Mouse (Mus musculus) kidney, adult 8-10 months (tissue): Measurements from ENCODE around the gene Actr1a.

ENCODE experiments used
- DNase-seq, 2 experiments: peaks; one replicate each; pipeline ENCODE4 v3.0.0; 2022

The Actr1a gene

GRCm38 (mm10) chr19:46395109-46396009 lies at the start of gene Actr1a:
Actr1a (minus strand) TSS chr19:46395748.
- peak; percentile 98 for DNase-seq

GRCm38 (mm10) chr19:46444209-46444608 lies 48.7 kb upstream of the Actr1a start:
- peak; percentile 83 to 89 for DNase-seq

GRCm38 (mm10) chr19:46443509-46443908 lies 48.0 kb upstream of the Actr1a start:
- no peak for DNase-seq

GRCm38 (mm10) chr19:46435492-46435891 lies 39.9 kb upstream of the Actr1a start:
- no peak for DNase-seq

GRCm38 (mm10) chr19:46434591-46434990 lies 39.0 kb upstream of the Actr1a start:
- no peak for DNase-seq

GRCm38 (mm10) chr19:46434148-46434547 lies 38.6 kb upstream of the Actr1a start:
- DNase-seq = no peak

- no peak for DNase-seq
These were observed 38.2 kb upstream of the Actr1a start for GRCm38 (mm10) chr19:46433712-46434111.

- DNase-seq = peak in 1 of 2 experiments; percentile 41
These were observed 33.7 kb upstream of the Actr1a start for GRCm38 (mm10) chr19:46429250-46429649.

- DNase-seq = no peak
These were observed 30.9 kb upstream of the Actr1a start for GRCm38 (mm10) chr19:46426488-46426887.

GRCm38 (mm10) chr19:46425266-46425665 lies 29.7 kb upstream of the Actr1a start:
- DNase-seq = peak; percentile 89 to 91

GRCm38 (mm10) chr19:46422384-46423338 lies 27.1 kb upstream of the Actr1a start:
- no peak for DNase-seq

GRCm38 (mm10) chr19:46420410-46420809 lies 24.9 kb upstream of the Actr1a start:
- DNase-seq = peak in 1 of 2 experiments; percentile 31

- no peak for DNase-seq
These were observed 22.5 kb upstream of the Actr1a start for GRCm38 (mm10) chr19:46418051-46418450.

- no peak for DNase-seq
These were observed 20.7 kb upstream of the Actr1a start for GRCm38 (mm10) chr19:46416276-46416675.

GRCm38 (mm10) chr19:46414486-46414885 lies 18.9 kb upstream of the Actr1a start:
- DNase-seq = no peak

GRCm38 (mm10) chr19:46413969-46414368 lies 18.4 kb upstream of the Actr1a start:
- no peak for DNase-seq

- no peak for DNase-seq
These were observed 16.7 kb upstream of the Actr1a start for GRCm38 (mm10) chr19:46412056-46412805.

GRCm38 (mm10) chr19:46409506-46409905 lies 14.0 kb upstream of the Actr1a start:
- DNase-seq = no peak

- DNase-seq = peak; percentile 87 to 93
These were observed 11.2 kb upstream of the Actr1a start for GRCm38 (mm10) chr19:46406592-46407386.

- DNase-seq = no peak
These were observed 8.5 kb upstream of the Actr1a start for GRCm38 (mm10) chr19:46404030-46404429.

GRCm38 (mm10) chr19:46400558-46400957 lies 5.0 kb upstream of the Actr1a start:
- DNase-seq = no peak

- peak in 1 of 2 experiments; percentile 48 for DNase-seq
These were observed 4.3 kb upstream of the Actr1a start for GRCm38 (mm10) chr19:46399886-46400285.
